Mouse (Mus musculus): ENCODE results near the gene Plrg1.
A peak's percentile ranks its signal among the peaks of the same experiment; 100 is the strongest.

Gene Plrg1

DNA sequence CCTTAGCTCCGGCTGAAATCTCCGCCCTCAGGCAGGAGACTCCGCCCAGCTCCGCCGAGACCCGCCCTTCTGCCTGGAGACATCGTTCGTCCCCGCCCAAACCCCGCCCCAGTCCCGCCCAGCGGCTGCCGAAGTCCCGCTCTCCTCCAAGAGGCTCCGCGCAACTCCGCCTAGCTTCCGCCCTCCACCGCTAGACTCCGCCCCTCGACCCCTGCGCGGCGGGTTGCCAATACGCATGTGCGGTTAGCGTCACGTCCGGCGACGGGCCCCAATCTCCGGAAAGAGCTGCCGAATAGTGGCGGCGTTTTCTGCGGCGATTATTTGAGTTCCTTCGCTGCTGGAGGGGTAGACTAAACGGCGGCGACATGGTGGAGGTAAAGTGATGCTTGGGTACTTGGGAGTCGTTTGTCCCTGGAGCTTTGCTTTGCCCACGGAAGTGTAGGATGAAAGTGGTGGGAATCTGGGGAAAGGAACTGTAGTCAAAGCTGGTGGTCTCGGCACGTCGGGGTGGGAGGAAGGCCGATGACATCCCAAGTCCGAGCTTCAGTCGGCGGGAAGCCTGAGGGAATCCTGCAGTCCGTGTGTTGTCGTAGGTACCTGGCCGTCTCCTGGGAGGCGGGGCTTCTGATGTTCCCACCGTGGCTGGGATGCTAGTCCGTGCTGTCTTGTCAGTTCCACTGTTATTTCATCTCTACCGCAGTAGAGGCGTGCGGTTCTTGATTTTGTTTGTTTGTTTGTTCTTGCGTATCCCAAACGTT lies at the start of gene Plrg1:
Gene Plrg1 (plus strand): TSS at position 242 of the 758 bp plus-strand sequence.
- peak; percentile 98 for DNase-seq

DNA sequence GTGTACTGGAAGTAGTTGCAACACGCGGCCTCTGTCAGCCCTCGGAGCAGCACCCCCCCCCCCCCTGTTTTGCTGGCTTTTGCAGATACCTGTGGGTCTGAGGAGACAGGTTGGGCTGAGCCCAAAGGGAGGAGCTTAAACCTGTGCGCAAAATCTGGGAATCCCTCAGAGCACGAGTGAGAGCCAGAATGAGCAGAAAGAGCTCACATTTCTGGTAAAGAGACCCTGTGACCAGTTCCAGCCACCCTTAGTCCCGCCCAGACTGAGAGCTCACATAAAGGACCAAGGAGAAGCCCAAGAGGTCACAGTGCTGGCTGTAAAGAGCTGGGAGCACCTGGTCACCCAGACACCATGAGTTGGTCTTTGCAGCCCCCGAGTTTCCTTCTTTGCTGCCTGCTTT lies 47.8 kb upstream of the Plrg1 start, which contains the start of gene Fgg:
Gene Fgg (plus strand): TSS at position 168 of the 400 bp plus-strand sequence.
- no peak for DNase-seq

DNA sequence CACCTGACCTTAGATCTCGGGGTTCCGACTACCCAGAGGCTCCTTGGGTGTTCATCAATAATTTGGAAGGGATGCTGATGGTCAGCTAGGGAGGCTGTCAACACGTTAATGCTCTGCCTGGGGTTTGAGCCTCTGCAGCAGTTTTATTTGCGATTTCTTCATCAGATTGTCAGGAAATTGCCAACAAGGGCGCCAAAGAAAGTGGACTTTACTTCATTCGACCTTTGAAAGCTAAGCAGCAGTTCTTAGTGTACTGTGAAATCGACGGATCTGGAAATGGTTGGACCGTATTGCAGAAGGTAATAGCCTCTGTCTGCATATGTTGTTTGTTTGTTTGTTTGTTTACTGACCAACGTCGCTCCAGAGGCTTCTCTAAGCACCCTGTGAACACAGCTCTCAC lies 45.0 kb upstream of the Plrg1 start:
- no peak for DNase-seq

DNA sequence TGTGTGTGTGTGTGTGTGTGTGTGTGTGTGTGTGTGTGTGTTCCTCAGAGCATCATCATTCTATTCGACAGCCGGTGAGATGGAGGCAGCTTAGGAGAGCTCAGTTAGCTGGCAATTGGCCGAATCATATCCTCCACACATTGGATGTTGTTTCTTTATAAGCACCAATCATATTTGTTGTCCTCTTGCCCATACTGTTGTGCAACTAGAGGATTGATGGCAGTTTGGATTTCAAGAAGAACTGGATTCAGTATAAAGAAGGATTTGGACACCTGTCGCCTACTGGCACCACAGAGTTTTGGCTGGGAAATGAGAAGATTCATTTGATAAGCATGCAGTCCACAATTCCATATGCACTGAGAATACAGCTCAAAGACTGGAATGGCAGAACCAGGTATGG lies 44.2 kb upstream of the Plrg1 start:
- DNase-seq = no peak

DNA sequence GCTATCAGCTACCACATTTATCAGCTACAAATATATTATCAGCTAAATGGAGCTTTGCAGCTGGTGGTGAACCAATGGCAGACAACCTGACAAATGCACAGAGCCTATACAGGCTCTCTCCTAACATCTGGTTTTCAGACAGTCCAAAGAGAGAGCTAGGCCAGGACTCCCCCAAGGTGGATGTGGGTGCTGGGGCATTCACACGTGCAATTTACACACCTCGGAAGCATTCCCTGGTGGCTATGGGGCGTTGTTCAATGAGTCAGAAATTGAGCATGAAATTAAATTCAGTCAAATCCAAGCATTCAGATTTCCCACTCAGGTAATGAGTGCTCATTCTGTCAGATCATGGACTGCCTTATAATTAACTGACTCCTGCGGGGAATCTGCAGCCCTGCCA lies 43.8 kb upstream of the Plrg1 start:
- DNase-seq = no peak

DNA sequence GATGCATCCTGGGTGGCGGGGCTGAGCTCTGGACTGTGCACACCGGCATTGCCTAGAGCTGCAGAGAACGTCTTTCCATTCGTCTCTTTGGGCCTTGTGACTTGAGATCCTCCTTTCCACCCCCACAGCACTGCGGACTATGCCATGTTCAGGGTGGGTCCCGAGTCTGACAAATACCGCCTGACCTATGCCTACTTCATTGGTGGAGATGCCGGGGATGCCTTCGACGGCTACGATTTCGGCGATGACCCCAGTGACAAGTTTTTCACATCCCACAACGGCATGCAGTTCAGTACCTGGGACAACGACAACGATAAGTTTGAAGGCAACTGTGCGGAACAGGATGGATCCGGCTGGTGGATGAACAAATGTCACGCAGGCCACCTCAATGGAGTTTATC lies 42.7 kb upstream of the Plrg1 start:
- no peak for DNase-seq

DNA sequence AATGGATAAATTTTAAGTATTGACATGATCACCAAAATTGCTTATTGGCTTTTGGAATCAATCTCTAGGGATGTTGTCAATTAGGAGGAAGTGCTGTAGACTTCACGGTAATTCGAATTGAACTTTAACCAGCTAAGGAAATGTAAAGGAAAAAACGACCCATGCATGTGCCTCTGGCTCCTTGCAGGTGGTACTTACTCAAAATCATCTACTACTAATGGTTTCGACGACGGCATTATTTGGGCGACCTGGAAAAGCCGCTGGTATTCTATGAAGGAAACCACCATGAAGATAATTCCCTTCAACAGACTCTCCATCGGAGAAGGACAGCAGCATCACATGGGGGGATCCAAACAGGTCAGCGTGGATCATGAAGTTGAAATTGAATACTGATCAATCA lies 41.4 kb upstream of the Plrg1 start:
- DNase-seq = no peak

DNA sequence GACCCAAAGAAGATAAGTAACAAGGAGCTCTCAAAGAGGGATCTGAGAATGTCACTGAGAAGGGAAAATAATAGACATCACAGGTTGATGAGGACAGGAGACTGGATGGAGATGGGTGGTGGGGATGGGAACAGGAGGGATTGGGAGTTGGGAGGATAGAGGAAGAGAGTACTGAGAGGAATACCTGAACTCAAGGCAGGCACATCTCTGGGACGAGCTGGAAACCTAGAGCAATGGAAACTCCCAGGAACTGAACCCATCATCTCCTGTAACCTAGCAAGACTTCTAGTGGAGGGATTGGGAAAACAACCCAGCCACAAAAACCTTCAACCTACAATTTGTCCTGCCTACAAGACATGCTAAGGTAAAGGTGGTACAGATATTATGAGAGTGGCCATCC lies 39.1 kb upstream of the Plrg1 start:
- no peak for DNase-seq

DNA sequence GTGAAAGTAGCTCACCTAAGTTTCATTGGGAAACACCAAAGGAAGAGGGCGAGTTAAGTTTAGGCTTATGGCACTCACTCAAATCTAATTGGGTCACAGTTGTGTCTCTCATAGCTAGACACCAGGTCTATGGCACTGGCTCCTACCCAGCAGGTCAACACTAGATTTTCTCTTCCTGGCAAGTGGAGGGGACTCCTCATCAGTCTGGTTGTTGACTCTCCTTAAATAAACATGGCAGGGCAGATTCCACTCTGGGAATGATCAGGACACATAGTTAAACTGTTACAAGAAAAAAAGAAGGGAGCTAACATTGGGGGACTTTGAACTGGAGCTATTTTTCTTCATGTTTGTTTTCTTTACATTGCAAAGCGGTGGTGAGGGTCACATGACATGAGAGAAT lies 34.9 kb upstream of the Plrg1 start:
- DNase-seq = no peak

DNA sequence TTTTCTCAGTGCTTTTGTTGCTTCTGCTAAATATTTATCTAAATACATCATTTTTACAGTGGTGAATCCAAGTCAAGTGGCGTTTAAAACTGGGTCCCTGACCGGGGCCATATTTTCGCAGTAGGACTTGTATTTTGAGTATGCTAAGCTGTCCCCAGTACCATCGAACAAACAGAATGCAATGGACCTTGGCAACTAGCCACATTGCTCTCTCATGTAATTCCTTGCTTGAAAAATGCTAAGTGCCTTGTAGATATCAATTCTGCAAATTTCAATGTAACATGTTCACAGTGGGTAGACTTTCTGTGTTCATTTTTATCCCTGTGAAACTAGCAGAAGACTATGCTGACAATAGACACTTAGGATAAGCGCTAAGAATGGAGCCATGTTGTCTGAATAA lies 34.1 kb upstream of the Plrg1 start:
- DNase-seq = no peak

DNA sequence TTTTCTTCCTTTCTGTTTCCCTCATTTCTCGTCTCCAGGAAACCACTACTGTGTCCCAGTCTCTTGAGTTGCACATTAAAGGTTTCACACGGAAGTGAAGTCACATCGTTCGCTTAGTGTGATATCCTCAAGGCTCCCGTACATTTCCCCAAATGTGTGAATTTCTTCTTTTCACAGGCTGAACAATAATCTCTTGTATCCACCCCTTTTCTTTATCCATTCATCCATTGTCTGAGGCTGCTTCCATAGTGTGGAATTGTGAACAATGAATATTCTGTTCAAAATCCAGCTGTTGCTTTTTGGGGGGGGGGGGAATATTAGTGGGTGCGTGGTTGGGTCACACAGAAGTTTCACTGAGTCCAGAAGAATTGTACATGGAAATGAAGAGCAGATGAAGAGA lies 30.3 kb upstream of the Plrg1 start:
- DNase-seq = no peak

DNA sequence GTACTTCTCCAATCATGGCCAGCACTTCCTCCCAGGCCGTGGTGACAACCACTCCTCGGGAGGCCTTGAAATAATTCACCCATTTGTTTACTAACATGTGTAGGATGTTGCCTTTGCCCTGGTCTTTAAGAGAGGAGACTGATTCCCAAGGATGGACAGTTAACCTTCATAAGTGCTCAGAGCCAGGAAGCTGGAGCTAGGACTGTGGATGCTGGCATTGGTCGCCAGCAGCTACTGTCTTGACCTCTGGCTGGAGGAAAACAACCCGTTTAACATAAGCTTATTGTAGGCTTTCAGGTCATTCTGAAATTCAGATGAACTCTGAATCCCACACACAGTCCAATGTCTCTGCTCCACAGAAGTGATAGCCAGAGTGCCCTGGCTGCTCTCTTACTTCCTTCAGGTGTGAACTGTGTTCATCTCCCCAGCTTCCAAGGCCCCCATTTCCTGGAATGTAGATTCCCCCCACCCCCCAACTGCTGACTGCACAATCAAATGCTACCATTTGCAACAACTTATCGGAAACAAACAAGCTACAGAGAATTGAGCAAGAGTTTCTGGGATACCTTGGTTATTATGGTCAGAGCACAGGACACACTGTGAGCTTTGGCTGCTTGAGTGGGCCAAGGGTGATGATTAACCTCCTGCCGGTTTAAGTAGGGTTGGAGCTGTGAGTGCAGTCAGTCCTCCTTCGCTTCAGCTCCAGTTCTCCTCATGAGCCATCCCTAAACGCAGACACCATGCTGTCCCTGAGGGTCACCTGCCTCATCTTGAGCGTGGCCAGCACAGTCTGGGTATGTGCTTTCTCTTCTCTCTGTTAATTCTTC lies 29.6 kb upstream of the Plrg1 start, which contains the start of gene Fga:
Gene Fga (plus strand): TSS at position 602 of the 827 bp plus-strand sequence.
- DNase-seq = no peak

DNA sequence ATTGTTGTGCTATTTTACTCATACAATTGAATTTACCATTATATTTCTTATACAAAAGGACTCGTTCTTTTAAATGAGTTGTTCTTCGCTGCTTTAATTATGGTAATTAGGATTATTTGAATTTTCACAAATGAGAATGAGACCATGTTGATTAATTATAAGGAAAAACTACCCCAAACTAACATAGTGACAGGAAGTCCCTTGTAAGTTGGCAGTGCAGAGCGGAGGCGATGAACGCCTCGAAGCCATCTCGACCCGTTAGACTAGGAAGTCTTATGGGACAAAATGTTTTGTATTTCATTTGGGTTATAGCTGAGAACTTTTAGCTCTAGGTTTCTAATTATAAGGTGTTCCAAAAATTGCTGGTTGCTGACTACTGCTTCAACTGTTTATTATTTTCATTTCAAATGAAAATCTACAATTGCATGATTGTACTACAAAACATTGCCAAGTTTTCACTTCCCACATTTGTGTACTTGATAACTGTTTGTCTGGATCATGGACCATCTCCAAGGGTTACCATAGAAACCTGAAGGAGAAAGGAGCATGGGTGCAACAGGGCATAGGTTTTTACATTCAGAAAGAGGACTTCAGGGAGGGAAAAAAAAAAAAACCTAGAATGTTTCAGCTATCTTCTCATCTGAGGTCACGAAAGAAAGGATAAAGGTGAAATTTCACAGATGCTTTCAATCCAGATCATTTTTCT lies 27.6 kb upstream of the Plrg1 start:
- DNase-seq = no peak

DNA sequence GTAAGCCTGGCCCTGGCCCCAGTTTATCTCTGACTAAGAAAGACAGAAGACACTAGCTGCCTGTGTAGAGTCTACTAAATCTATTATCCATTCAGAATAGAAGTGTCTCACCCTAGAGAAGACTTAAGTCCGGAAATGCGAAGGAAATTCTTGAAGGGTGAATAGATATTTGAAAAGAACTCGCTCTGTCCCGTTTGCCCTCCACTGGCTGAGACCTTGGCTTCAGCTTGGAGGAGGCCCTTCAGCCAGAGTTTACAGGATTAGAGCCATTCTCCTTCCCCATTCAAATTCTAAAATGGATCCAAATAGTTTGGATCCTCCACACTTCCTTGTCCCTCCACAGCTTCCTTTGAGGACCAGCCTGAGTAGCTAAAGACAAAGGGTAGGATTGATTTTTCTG lies 25.0 kb upstream of the Plrg1 start:
- no peak for DNase-seq

DNA sequence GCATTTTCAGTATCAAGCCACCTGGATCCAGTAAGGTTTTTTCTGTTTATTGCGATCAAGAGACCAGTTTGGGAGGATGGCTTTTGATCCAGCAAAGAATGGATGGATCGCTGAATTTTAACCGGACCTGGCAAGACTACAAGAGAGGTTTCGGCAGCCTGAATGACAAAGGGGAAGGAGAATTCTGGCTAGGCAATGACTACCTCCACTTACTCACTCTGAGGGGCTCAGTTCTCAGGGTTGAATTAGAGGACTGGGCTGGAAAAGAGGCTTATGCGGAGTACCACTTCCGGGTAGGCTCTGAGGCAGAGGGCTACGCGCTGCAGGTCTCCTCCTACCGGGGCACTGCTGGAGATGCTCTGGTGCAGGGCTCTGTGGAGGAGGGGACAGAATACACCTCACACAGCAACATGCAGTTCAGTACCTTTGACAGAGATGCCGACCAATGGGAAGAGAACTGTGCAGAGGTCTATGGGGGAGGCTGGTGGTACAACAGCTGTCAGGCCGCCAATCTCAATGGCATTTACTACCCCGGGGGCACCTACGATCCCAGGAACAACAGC lies 22.5 kb upstream of the Plrg1 start:
- DNase-seq = no peak

DNA sequence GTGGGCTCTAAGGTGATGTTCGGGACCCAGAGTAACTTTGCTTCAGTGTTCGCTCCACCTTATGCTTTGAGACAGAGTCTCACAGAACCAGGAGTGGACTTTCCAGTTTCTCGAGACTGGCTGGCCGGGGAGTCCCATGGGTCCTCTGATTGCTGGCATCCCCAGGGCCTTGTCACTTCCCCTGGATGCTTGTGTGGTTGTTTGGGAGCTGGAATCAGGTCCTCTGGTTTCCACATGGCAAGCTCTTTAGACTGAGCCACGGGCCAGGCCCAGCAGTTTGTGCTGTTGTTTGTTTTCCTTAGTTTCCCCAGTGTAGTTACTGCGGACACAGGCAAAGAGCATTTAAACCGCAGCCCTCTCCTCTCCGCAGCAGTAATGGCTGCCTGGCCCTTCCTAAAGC lies 21.5 kb upstream of the Plrg1 start:
- DNase-seq = no peak

DNA sequence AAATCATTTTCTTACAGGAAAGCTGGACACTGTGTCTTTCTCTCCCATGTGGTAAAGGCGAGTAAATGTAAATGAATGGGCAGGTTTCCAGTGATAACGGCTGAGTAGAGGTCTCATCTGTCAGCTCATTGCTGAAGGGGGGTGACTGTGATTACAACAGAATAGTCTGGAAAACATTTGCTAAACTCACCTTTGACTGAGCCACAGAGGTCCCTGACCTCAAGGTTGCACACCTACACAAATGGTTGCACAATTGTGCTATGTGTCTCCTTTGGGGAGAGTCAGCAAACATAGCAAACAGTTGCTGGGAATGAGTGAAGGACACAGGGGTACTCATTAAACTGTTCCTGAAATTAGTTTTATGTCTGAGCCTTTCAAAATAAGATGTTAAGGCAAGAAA lies 16.5 kb upstream of the Plrg1 start:
- no peak for DNase-seq

DNA sequence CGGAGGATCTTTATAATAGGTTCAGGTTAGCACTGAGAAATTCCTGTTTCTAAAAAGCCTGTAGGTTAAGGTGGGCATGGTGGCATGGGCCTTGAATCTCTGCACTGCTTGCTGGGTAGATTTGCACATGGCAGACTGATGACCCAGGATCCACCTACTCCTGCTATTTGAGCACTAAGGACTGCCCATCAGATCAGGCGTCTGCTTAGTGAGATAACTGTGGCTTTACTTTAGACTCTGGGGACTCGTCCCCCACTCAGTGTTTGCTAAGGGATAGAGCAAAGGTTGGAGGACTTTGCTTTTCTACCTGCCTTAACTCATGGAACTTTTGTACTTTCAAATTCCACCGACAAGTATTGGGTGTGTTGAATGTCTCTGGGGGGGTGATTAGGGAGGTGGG lies 15.7 kb upstream of the Plrg1 start:
- no peak for DNase-seq

DNA sequence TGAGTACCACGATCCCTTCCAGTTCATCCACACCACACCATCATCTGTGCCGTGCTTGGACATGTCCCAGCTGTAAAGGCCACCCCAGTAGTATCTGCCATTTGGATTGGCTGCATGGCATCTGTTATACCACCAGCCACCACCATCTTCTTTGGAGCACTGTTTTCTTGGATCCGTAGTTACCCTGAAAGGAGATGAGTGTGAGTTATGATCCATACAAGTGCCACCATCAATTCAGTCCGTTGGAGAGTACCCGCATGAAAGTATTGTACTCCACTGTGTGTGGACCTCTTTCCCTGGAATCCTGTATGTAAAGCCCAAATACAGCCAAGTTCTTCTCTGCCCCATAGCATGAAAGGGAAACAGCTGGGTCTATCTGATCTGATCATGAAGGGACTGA lies 12.9 kb upstream of the Plrg1 start:
- DNase-seq = no peak

DNA sequence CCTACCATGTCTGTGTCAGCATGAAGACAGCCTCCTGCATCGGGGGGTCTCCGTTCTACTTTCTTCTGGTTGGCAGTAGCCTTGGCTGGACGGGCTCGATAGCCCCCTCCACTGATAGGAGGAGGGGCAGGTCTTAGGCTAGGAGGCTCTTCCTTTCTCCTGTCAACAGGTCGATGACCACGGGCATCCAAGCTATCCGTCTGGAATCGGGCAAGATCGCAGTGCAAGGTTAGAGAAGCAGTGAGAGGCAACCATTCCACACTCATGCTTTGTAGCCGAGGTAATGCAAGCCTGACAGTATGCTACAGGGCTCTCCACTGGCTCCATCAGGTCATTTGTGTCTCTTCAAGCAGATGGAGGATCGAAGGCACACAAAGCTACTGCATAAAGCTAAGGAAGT lies 8.7 kb upstream of the Plrg1 start:
- DNase-seq = no peak

DNA sequence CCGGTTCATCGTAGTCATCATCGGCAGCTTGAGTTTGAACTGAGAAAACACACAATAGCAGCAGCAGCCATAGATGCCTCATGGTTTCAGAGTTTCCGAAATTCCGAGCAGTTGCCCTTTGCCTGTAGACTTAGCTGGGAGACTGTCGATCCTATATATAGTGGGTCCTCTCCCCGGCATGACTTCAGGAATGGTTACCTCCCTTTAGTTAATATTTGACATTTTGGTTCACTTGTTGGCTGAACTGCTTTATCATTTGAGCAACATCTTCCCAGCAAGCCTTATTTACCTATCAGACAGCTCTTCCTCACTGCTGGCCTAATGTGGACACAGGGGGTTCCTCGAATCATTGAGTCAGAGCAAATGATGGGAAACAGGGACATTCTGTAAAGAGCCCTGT lies 5.6 kb upstream of the Plrg1 start, which contains the start of gene Fgb:
Gene Fgb (minus strand): TSS at position 184 of the 400 bp plus-strand sequence.
- DNase-seq = no peak

DNA sequence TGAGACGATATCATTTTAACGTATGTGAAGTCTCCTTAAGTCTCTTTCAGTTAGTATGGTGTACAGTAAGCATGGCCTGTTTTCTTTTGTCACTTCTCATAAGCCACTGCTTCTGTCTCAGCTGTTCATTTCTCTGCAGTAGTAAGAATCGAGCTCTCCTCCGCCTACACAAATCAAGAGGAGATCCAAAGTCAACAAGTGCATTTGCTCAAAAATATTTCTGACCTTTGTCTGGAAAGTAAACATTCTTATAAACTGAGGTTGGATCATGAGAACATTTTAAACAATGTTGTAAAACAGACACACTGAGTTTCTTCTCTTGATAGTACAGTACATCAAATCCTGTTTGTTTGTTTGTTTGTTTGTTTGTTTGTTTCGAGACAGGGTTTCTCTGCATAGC lies 4.7 kb upstream of the Plrg1 start:
- no peak for DNase-seq

DNA sequence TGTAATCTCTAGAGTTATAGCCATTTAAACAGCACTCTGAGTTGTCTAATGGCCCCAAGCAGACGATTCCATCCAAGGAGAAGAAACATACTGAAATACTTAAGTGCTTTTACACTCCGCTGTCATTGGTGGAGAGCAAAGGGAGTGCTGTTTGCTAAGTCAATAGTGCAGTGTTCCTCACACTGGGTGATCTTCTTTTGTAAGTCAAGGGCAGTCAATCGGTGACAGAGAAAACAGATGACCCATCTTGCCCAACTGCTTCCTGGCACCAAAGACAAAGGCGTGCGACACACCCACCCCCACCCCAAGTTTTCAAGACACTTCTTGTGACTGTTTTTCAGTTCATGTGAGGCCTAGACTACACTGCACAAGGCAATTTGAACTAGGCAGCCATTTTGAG lies 3.2 kb upstream of the Plrg1 start:
- DNase-seq = no peak

Data from spleen, adult 18-20 months (tissue).